Mouse (Mus musculus): Measurements from ENCODE around the gene Slc24a4. TPM values are rescaled to one million over a fixed set of nuclear protein-coding genes. Genes with fewer than 3 reads are reported as not detected.

Gene Slc24a4
- polyA plus RNA-seq, 1 experiment from 2014 or later: 0.16 TPM

- Histone ChIP-seq H3K27me3 (ENCODE audit: control insufficient read depth, insufficient read depth, low read length) (no peaks in the 10 kb centered on the region), H3K27ac (ENCODE audit: low read depth, low read length) (no peak overlapping the region), H3K4me1 (replicated peaks; ENCODE audit: control insufficient read depth, insufficient read depth, low read length) (peaks cover 10% of the 10 kb centered on the region), H3K4me2 (ENCODE audit: low read depth, low read length, severe bottlenecking) (no peak overlapping the region), H3K9me3 (ENCODE audit: control insufficient read depth, low read length) (no peaks in the 10 kb centered on the region), H3K9ac (ENCODE audit: low read length) (no peak overlapping the region), H3K4me3 (ENCODE audit: low read depth, low read length) (no peak overlapping the region), H3K36me3 (ENCODE audit: control insufficient read depth, insufficient read depth, low read length) (no peaks in the 10 kb centered on the region)
- ATAC-seq (replicated peaks; ENCODE audit: low FRiP score) (no peak), DNase-seq (ENCODE audit: low spot score) (no peak)
- WGBS: 76% methylated on average over 3 of the region's 3 CpGs
Observed at GRCm38 (mm10) chr12:102113391-102113790, 15.1 kb upstream of the Slc24a4 start.

- H3K36me3 ChIP-seq (ENCODE audit: control insufficient read depth, insufficient read depth, low read length): no peaks in the 10 kb centered on the region
- no peak overlapping the region for H3K4me3 ChIP-seq (ENCODE audit: low read depth, low read length)
- H3K9me3 ChIP-seq (ENCODE audit: control insufficient read depth, low read length): no peaks in the 10 kb centered on the region
- peaks cover 10% of the 10 kb centered on the region for H3K4me1 ChIP-seq (replicated peaks; ENCODE audit: control insufficient read depth, insufficient read depth, low read length)
- no peak overlapping the region for H3K4me2 ChIP-seq (ENCODE audit: low read depth, low read length, severe bottlenecking)
- DNase-seq (ENCODE audit: low spot score) (no peak), ATAC-seq (replicated peaks; ENCODE audit: low FRiP score) (no peak)
- H3K9ac ChIP-seq (ENCODE audit: low read length): no peak overlapping the region
- WGBS: 80% methylated on average over 3 of the region's 3 CpGs
- no peaks in the 10 kb centered on the region for H3K27me3 ChIP-seq (ENCODE audit: control insufficient read depth, insufficient read depth, low read length)
- no peak overlapping the region for H3K27ac ChIP-seq (ENCODE audit: low read depth, low read length)
Observed at GRCm38 (mm10) chr12:102116580-102116979, 12.0 kb upstream of the Slc24a4 start.

- Histone ChIP-seq H3K9ac (ENCODE audit: low read length) (no peak overlapping the region), H3K4me3 (ENCODE audit: low read depth, low read length) (no peak overlapping the region), H3K27me3 (ENCODE audit: control insufficient read depth, insufficient read depth, low read length) (no peaks in the 10 kb centered on the region), H3K4me1 (replicated peaks; ENCODE audit: control insufficient read depth, insufficient read depth, low read length) (peaks cover 1% of the 10 kb centered on the region; the same call in 1 of the 2 replicates), H3K27ac (ENCODE audit: low read depth, low read length) (no peak overlapping the region), H3K9me3 (ENCODE audit: control insufficient read depth, low read length) (no peaks in the 10 kb centered on the region), H3K36me3 (ENCODE audit: control insufficient read depth, insufficient read depth, low read length) (no peaks in the 10 kb centered on the region), H3K4me2 (ENCODE audit: low read depth, low read length, severe bottlenecking) (no peak overlapping the region)
- ATAC-seq (replicated peaks; ENCODE audit: low FRiP score) (no peak), DNase-seq (ENCODE audit: low spot score) (no peak)
- WGBS: 92% methylated on average over 7 of the region's 7 CpGs
Observed at GRCm38 (mm10) chr12:102118014-102118413, 10.5 kb upstream of the Slc24a4 start.

GRCm38 (mm10) chr12:102127601-102128000 lies 932 bp upstream of the Slc24a4 start:
- no peak overlapping the region for H3K9ac ChIP-seq (ENCODE audit: low read length)
- peak overlapping the region; percentile 97 for H3K4me2 ChIP-seq (ENCODE audit: low read depth, low read length, severe bottlenecking)
- peaks cover 39% of the 10 kb centered on the region for H3K27me3 ChIP-seq (ENCODE audit: control insufficient read depth, insufficient read depth, low read length)
- H3K4me1 ChIP-seq (replicated peaks; ENCODE audit: control insufficient read depth, insufficient read depth, low read length): peaks cover 14% of the 10 kb centered on the region
- no peak overlapping the region for H3K27ac ChIP-seq (ENCODE audit: low read depth, low read length)
- ATAC-seq (replicated peaks; ENCODE audit: low FRiP score): no peak
- no peaks in the 10 kb centered on the region for H3K9me3 ChIP-seq (ENCODE audit: control insufficient read depth, low read length)
- DNase-seq (ENCODE audit: low spot score): no peak
- no peaks in the 10 kb centered on the region for H3K36me3 ChIP-seq (ENCODE audit: control insufficient read depth, insufficient read depth, low read length)
- 9% methylated on average over 7 of the region's 7 CpGs for WGBS
- no peak overlapping the region; the same call in 1 of the 2 replicates for H3K4me3 ChIP-seq (ENCODE audit: low read depth, low read length)

- H3K9ac ChIP-seq (ENCODE audit: low read length): peak overlapping the region; percentile 52
- peak overlapping the region; percentile 97 for H3K4me2 ChIP-seq (ENCODE audit: low read depth, low read length, severe bottlenecking)
- peaks cover 14% of the 10 kb centered on the region for H3K4me1 ChIP-seq (replicated peaks; ENCODE audit: control insufficient read depth, insufficient read depth, low read length)
- H3K36me3 ChIP-seq (ENCODE audit: control insufficient read depth, insufficient read depth, low read length): no peaks in the 10 kb centered on the region
- peak overlapping the region; percentile 48 for H3K4me3 ChIP-seq (ENCODE audit: low read depth, low read length)
- H3K27ac ChIP-seq (ENCODE audit: low read depth, low read length): no peak overlapping the region
- no peaks in the 10 kb centered on the region for H3K9me3 ChIP-seq (ENCODE audit: control insufficient read depth, low read length)
- WGBS: under 1% methylated on average over 68 of the region's 73 CpGs
- peaks cover 39% of the 10 kb centered on the region for H3K27me3 ChIP-seq (ENCODE audit: control insufficient read depth, insufficient read depth, low read length)
- peak; percentile 83 for DNase-seq (ENCODE audit: low spot score)
- ATAC-seq (replicated peaks; ENCODE audit: low FRiP score): peak; percentile 85
Observed at GRCm38 (mm10) chr12:102128791-102129507, 416 bp downstream of the Slc24a4 start.

- Histone ChIP-seq H3K27me3 (ENCODE audit: control insufficient read depth, insufficient read depth, low read length) (peaks cover 39% of the 10 kb centered on the region), H3K4me2 (ENCODE audit: low read depth, low read length, severe bottlenecking) (peak overlapping the region; percentile 97), H3K9me3 (ENCODE audit: control insufficient read depth, low read length) (no peaks in the 10 kb centered on the region), H3K4me3 (ENCODE audit: low read depth, low read length) (peak overlapping the region; percentile 48), H3K27ac (ENCODE audit: low read depth, low read length) (no peak overlapping the region), H3K4me1 (replicated peaks; ENCODE audit: control insufficient read depth, insufficient read depth, low read length) (peaks cover 14% of the 10 kb centered on the region), H3K9ac (ENCODE audit: low read length) (no peak overlapping the region; the same call in 1 of the 2 replicates), H3K36me3 (ENCODE audit: control insufficient read depth, insufficient read depth, low read length) (no peaks in the 10 kb centered on the region)
- peak; percentile 40 for ATAC-seq (replicated peaks; ENCODE audit: low FRiP score)
- DNase-seq (ENCODE audit: low spot score): no peak
- WGBS: 1% methylated on average over 14 of the region's 14 CpGs
Observed at GRCm38 (mm10) chr12:102129508-102130030, 1.0 kb downstream of the Slc24a4 start.

- no peak for ATAC-seq (replicated peaks; ENCODE audit: low FRiP score)
- Histone ChIP-seq H3K9me3 (ENCODE audit: control insufficient read depth, low read length) (no peaks in the 10 kb centered on the region), H3K36me3 (ENCODE audit: control insufficient read depth, insufficient read depth, low read length) (no peaks in the 10 kb centered on the region), H3K27ac (ENCODE audit: low read depth, low read length) (no peak overlapping the region), H3K4me3 (ENCODE audit: low read depth, low read length) (no peak overlapping the region), H3K4me2 (ENCODE audit: low read depth, low read length, severe bottlenecking) (no peak overlapping the region), H3K9ac (ENCODE audit: low read length) (no peak overlapping the region), H3K27me3 (ENCODE audit: control insufficient read depth, insufficient read depth, low read length) (no peaks in the 10 kb centered on the region), H3K4me1 (replicated peaks; ENCODE audit: control insufficient read depth, insufficient read depth, low read length) (no peaks in the 10 kb centered on the region)
- DNase-seq (ENCODE audit: low spot score): no peak
- 93% methylated on average over 10 of the region's 10 CpGs for WGBS
Observed at GRCm38 (mm10) chr12:102139710-102140109, 11.2 kb downstream of the Slc24a4 start.

- Histone ChIP-seq H3K4me3 (ENCODE audit: low read depth, low read length) (no peak overlapping the region), H3K27ac (ENCODE audit: low read depth, low read length) (no peak overlapping the region), H3K9me3 (ENCODE audit: control insufficient read depth, low read length) (no peaks in the 10 kb centered on the region), H3K36me3 (ENCODE audit: control insufficient read depth, insufficient read depth, low read length) (no peaks in the 10 kb centered on the region), H3K9ac (ENCODE audit: low read length) (no peak overlapping the region), H3K27me3 (ENCODE audit: control insufficient read depth, insufficient read depth, low read length) (no peaks in the 10 kb centered on the region), H3K4me2 (ENCODE audit: low read depth, low read length, severe bottlenecking) (no peak overlapping the region), H3K4me1 (replicated peaks; ENCODE audit: control insufficient read depth, insufficient read depth, low read length) (no peaks in the 10 kb centered on the region)
- WGBS: 79% methylated on average over 5 of the region's 5 CpGs
- DNase-seq (ENCODE audit: low spot score): no peak
- ATAC-seq (replicated peaks; ENCODE audit: low FRiP score): no peak
Observed at GRCm38 (mm10) chr12:102141330-102141729, 12.8 kb downstream of the Slc24a4 start.

GRCm38 (mm10) chr12:102147678-102148077 lies 19.1 kb downstream of the Slc24a4 start:
- Histone ChIP-seq H3K4me2 (ENCODE audit: low read depth, low read length, severe bottlenecking) (no peak overlapping the region), H3K27ac (ENCODE audit: low read depth, low read length) (no peak overlapping the region), H3K27me3 (ENCODE audit: control insufficient read depth, insufficient read depth, low read length) (no peaks in the 10 kb centered on the region), H3K9ac (ENCODE audit: low read length) (no peak overlapping the region), H3K36me3 (ENCODE audit: control insufficient read depth, insufficient read depth, low read length) (no peaks in the 10 kb centered on the region), H3K4me1 (replicated peaks; ENCODE audit: control insufficient read depth, insufficient read depth, low read length) (no peaks in the 10 kb centered on the region), H3K9me3 (ENCODE audit: control insufficient read depth, low read length) (no peaks in the 10 kb centered on the region), H3K4me3 (ENCODE audit: low read depth, low read length) (no peak overlapping the region)
- WGBS: 63% methylated on average over 4 of the region's 4 CpGs
- no peak for DNase-seq (ENCODE audit: low spot score)
- ATAC-seq (replicated peaks; ENCODE audit: low FRiP score): no peak
